Mouse (Mus musculus) erythroblast, embryonic 14.5 days (primary cell): ENCODE results near the gene Vegfb.

ENCODE experiments used
- GATA1 ChIP-seq: IDR thresholded peaks from 2 replicates; pipeline ENCODE4 v1.6.1; 2012; ENCODE audit warnings: low read length, inconsistent platforms, mixed read lengths
- TAL1 ChIP-seq: IDR thresholded peaks from 3 replicates; pipeline ENCODE4 v1.6.1; 2012; ENCODE audit warnings: low read length, inconsistent platforms, mixed read lengths

DNA sequence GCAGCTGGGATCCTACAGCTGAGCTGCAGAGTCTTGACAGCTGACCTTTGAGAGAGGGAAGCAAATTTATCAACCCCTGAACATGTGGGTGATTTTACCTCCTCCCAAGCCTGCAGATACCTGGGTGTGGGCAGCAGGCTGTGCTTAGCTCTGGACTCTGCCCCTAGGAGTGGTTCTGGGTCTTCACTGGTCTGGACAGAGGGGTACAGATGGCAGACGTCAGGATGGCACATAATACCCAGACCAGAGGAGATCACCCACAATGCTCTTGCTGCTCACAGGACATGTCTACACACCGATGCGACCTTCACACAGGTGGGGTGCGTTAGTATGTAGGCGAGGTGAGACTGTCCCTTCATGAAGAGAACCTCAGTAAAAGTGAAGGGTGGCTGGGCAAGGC lies 37.9 kb downstream of the Vegfb start:
- no peak for TF ChIP-seq GATA1
- no peak for TF ChIP-seq TAL1
